Mouse (Mus musculus) 3T3-L1 (cell line): ENCODE data around the gene Tmem72.

Experiments used
- DNase-seq: peaks from one replicate; pipeline ENCODE4 v3.0.0-alpha.2; 2015; ENCODE audit warnings: low read depth, low spot score

The Tmem72 gene

GRCm38 (mm10) chr6:116716666-116717065 is at the start of gene Tmem72:
Tmem72 (minus strand) TSS chr6:116716913.
- DNase-seq = no peak

GRCm38 (mm10) chr6:116764524-116764923 is 47.8 kb upstream of the Tmem72 start:
- DNase-seq = no peak

- DNase-seq = no peak
These were observed 45.6 kb upstream of the Tmem72 start for GRCm38 (mm10) chr6:116762333-116762732.

- DNase-seq = no peak
These were observed 43.5 kb upstream of the Tmem72 start for GRCm38 (mm10) chr6:116760181-116760580.

GRCm38 (mm10) chr6:116756364-116756763 is 39.7 kb upstream of the Tmem72 start:
- DNase-seq = no peak

- DNase-seq = no peak
These were observed 21.3 kb upstream of the Tmem72 start for GRCm38 (mm10) chr6:116738046-116738445.

GRCm38 (mm10) chr6:116735361-116735760 is 18.6 kb upstream of the Tmem72 start:
- DNase-seq = no peak

GRCm38 (mm10) chr6:116733577-116733976 is 16.9 kb upstream of the Tmem72 start:
- no peak for DNase-seq

- DNase-seq = no peak
These were observed 7.9 kb upstream of the Tmem72 start for GRCm38 (mm10) chr6:116724489-116725160.

- DNase-seq = no peak
These were observed 2.2 kb upstream of the Tmem72 start for GRCm38 (mm10) chr6:116718920-116719319.

GRCm38 (mm10) chr6:116718361-116718760 is 1.6 kb upstream of the Tmem72 start:
- DNase-seq = no peak

GRCm38 (mm10) chr6:116717851-116718250 is 1.1 kb upstream of the Tmem72 start:
- DNase-seq = no peak

- DNase-seq = no peak
These were observed 1.5 kb downstream of the Tmem72 start for GRCm38 (mm10) chr6:116715166-116715565.

- peak; percentile 23 for DNase-seq
These were observed 2.1 kb downstream of the Tmem72 start for GRCm38 (mm10) chr6:116714576-116714975.

GRCm38 (mm10) chr6:116713966-116714365 is 2.7 kb downstream of the Tmem72 start:
- no peak for DNase-seq

GRCm38 (mm10) chr6:116712503-116712902 is 4.2 kb downstream of the Tmem72 start:
- DNase-seq = no peak

- no peak for DNase-seq
These were observed 4.7 kb downstream of the Tmem72 start for GRCm38 (mm10) chr6:116712062-116712461.

GRCm38 (mm10) chr6:116704320-116704719 is 12.4 kb downstream of the Tmem72 start:
- no peak for DNase-seq

- DNase-seq = no peak
These were observed 15.9 kb downstream of the Tmem72 start for GRCm38 (mm10) chr6:116700821-116701220.

GRCm38 (mm10) chr6:116697896-116698425 is 18.8 kb downstream of the Tmem72 start:
- no peak for DNase-seq

- DNase-seq = peak; percentile 17
These were observed 19.3 kb downstream of the Tmem72 start for GRCm38 (mm10) chr6:116697413-116697812.

- peak; percentile 76 for DNase-seq
These were observed 22.4 kb downstream of the Tmem72 start for GRCm38 (mm10) chr6:116694346-116694745.

- no peak for DNase-seq
These were observed 23.1 kb downstream of the Tmem72 start for GRCm38 (mm10) chr6:116693639-116694038.

GRCm38 (mm10) chr6:116682317-116682716 is 34.4 kb downstream of the Tmem72 start:
- no peak for DNase-seq
